Mouse (Mus musculus): ENCODE measurements around the gene 2310011J03Rik. TPM values are rescaled to one million over a fixed set of nuclear protein-coding genes. Genes with fewer than 3 reads are reported as not detected.

Gene 2310011J03Rik
- polyA plus RNA-seq, 1 experiment from 2014 or later, result 64.8 TPM

DNA sequence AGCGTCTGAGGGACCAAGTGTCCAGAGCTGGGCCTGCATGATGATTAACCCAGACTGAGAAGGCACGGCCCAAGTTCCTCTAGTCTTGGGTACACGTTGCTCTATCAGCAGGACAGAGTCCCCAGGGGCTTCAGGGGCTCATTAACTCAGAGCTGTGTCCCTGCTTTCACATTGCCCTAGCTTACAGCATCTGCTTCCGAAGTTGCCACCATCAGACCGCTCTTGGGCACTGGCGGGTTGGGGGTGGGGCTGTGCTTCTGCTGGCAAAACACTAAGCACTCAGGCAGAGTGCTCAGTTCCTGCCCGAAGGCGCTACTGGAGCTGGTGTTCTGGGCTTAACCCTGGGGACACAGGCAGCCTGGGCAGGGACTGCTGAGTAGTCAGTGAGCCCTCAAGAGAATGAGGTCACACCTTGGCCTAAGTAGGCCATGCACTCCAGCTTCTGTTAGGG is 38.4 kb downstream of the 2310011J03Rik start:
- ATAC-seq (peak; percentile 82), DNase-seq (ENCODE audit: low spot score) (peak; percentile 91)
- Histone ChIP-seq H3K4me2 (replicated peaks; ENCODE audit: low read depth, low read length) (no peak overlapping the region), H3K27me3 (replicated peaks; ENCODE audit: insufficient read depth, low read length) (no peaks in the 10 kb centered on the region), H3K27ac (ENCODE audit: low read length) (peak overlapping the region; percentile 95), H3K4me1 (ENCODE audit: insufficient read depth, low read depth, low read length) (peaks cover 13% of the 10 kb centered on the region), H3K36me3 (ENCODE audit: insufficient read depth, low read length) (peaks cover 37% of the 10 kb centered on the region), H3K4me3 (ENCODE audit: low read depth, low read length) (no peak overlapping the region), H3K9me3 (ENCODE audit: low read length) (no peaks in the 10 kb centered on the region), H3K9ac (replicated peaks; ENCODE audit: low read depth) (no peak overlapping the region)
- 52% methylated on average over 8 of the region's 8 CpGs for WGBS
- TF ChIP-seq CTCF (IDR thresholded peaks at IDR 0.05), result no peak
- TF ChIP-seq EP300 (IDR thresholded peaks at IDR 0.05), result no peak; the same call in 1 of the 2 replicates

DNA sequence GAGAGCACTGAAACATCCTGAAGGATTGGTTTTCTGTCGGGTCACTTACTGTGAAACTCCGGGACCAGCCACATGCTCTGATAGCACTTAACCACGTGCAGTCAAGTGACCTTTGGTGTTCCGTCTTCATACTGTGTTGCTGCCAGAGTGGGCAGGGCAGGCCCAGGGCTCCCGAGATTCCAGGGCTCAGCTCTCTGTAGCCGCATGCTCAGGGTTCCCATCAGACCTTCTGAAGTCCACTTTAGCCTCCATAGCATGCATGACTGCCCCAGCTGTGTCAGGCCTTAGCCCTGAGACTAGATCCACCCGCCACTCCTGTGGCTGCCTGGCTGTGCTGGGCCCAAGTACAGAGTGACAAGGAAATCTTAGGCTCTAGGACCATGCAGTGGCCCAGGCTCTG is 39.0 kb downstream of the 2310011J03Rik start:
- 0 out of 2 replicates have a peak, but pooled peaks have one; percentile 32 for TF ChIP-seq EP300 (IDR thresholded peaks at IDR 0.05)
- TF ChIP-seq CTCF (IDR thresholded peaks at IDR 0.05), result no peak
- peaks cover 39% of the 10 kb centered on the region for H3K36me3 ChIP-seq (ENCODE audit: insufficient read depth, low read length)
- H3K9me3 ChIP-seq (ENCODE audit: low read length), result no peaks in the 10 kb centered on the region

DNA sequence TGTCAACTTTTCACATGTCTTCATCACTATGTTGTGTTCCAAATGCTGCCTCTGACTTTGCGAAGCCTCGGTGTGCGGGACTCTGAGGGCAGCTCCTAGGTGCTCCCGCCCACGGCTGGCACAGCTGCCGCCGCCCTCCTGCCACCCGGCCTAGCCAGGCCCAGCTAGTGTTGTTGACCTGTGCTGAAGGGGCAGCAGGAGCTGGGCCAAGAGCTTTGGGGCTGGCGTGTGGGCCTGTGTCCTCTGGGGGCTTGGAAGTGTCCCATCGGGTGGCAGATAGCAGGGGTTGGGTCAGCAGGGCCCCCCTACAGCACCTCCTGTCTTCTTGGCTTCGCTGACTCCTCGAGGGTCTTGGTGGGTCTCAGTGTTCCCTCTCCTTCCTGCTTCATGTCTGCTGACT is 41.1 kb downstream of the 2310011J03Rik start:
- no peak for TF ChIP-seq EP300 (IDR thresholded peaks at IDR 0.05)
- no peak for TF ChIP-seq CTCF (IDR thresholded peaks at IDR 0.05)
- Histone ChIP-seq H3K4me3 (ENCODE audit: low read depth, low read length) (no peak overlapping the region), H3K27me3 (replicated peaks; ENCODE audit: insufficient read depth, low read length) (no peaks in the 10 kb centered on the region), H3K4me1 (ENCODE audit: insufficient read depth, low read depth, low read length) (peaks cover 10% of the 10 kb centered on the region), H3K4me2 (replicated peaks; ENCODE audit: low read depth, low read length) (no peak overlapping the region), H3K9ac (replicated peaks; ENCODE audit: low read depth) (no peak overlapping the region), H3K27ac (ENCODE audit: low read length) (0 out of 2 replicates have a peak overlapping the region, but pooled peaks have one; percentile 14), H3K36me3 (ENCODE audit: insufficient read depth, low read length) (peaks cover 39% of the 10 kb centered on the region), H3K9me3 (ENCODE audit: low read length) (no peaks in the 10 kb centered on the region)
- ATAC-seq, result no peak
- WGBS, result 80% methylated on average over 12 of the region's 12 CpGs
- no peak for DNase-seq (ENCODE audit: low spot score)

More for the DNA sequence above, 39.0 kb downstream of the 2310011J03Rik start:
- Histone ChIP-seq H3K27ac (ENCODE audit: low read length) (peak overlapping the region; percentile 95), H3K9ac (replicated peaks; ENCODE audit: low read depth) (no peak overlapping the region), H3K27me3 (replicated peaks; ENCODE audit: insufficient read depth, low read length) (no peaks in the 10 kb centered on the region), H3K4me1 (ENCODE audit: insufficient read depth, low read depth, low read length) (peaks cover 13% of the 10 kb centered on the region), H3K4me3 (ENCODE audit: low read depth, low read length) (no peak overlapping the region), H3K4me2 (replicated peaks; ENCODE audit: low read depth, low read length) (no peak overlapping the region)
- WGBS, result 41% methylated on average over 7 of the region's 7 CpGs
- DNase-seq (ENCODE audit: low spot score) (peak; percentile 72), ATAC-seq (peak; percentile 15)

DNA sequence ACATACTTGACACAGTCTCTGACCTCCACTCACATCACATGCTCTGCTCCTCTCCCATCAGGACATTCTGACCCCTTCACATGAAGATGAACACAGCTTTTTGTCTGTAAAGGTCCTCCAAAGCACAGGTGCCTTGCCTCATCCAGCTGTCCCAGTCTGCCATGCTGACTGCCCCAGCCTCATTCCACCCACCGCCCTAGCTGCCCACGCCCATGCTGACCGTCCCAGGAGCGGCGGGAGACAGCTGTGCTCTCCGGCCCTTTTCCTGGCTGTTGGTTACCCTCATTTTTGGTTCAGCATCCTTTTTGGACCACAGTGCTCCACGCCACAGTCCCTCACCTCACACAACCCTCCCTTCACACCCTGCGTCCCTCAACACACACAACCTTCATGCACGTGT is 41.9 kb downstream of the 2310011J03Rik start:
- H3K4me1 ChIP-seq (ENCODE audit: insufficient read depth, low read depth, low read length), result peaks cover 5% of the 10 kb centered on the region
- no peaks in the 10 kb centered on the region for H3K9me3 ChIP-seq (ENCODE audit: low read length)
- DNase-seq (ENCODE audit: low spot score) (no peak), ATAC-seq (no peak)
- H3K27ac ChIP-seq (ENCODE audit: low read length), result no peak overlapping the region
- H3K27me3 ChIP-seq (replicated peaks; ENCODE audit: insufficient read depth, low read length), result no peaks in the 10 kb centered on the region
- TF ChIP-seq CTCF (IDR thresholded peaks at IDR 0.05) (no peak), EP300 (IDR thresholded peaks at IDR 0.05) (no peak)
- H3K4me3 ChIP-seq (ENCODE audit: low read depth, low read length), result no peak overlapping the region
- WGBS, result 88% methylated on average over 9 of the region's 9 CpGs
- no peak overlapping the region for H3K9ac ChIP-seq (replicated peaks; ENCODE audit: low read depth)
- no peak overlapping the region for H3K4me2 ChIP-seq (replicated peaks; ENCODE audit: low read depth, low read length)
- H3K36me3 ChIP-seq (ENCODE audit: insufficient read depth, low read length), result peaks cover 39% of the 10 kb centered on the region

- TF ChIP-seq CTCF (IDR thresholded peaks at IDR 0.05), result no peak
- H3K9ac ChIP-seq (replicated peaks; ENCODE audit: low read depth), result no peak overlapping the region
- ATAC-seq (peak; percentile 26; the same call in 1 of the 2 replicates), DNase-seq (ENCODE audit: low spot score) (peak; percentile 59)
- no peak overlapping the region for H3K4me3 ChIP-seq (ENCODE audit: low read depth, low read length)
- 72% methylated on average over 5 of the region's 5 CpGs for WGBS
- no peak overlapping the region for H3K4me2 ChIP-seq (replicated peaks; ENCODE audit: low read depth, low read length)
- H3K27ac ChIP-seq (ENCODE audit: low read length), result no peak overlapping the region
- peaks cover 39% of the 10 kb centered on the region for H3K36me3 ChIP-seq (ENCODE audit: insufficient read depth, low read length)
- H3K27me3 ChIP-seq (replicated peaks; ENCODE audit: insufficient read depth, low read length), result no peaks in the 10 kb centered on the region
- no peaks in the 10 kb centered on the region for H3K9me3 ChIP-seq (ENCODE audit: low read length)
- no peaks in the 10 kb centered on the region; the same call in 1 of the 2 replicates for H3K4me1 ChIP-seq (ENCODE audit: insufficient read depth, low read depth, low read length)
Measured at GRCm38 (mm10) chr10:80276238-80276637, 44.1 kb downstream of the 2310011J03Rik start.

DNA sequence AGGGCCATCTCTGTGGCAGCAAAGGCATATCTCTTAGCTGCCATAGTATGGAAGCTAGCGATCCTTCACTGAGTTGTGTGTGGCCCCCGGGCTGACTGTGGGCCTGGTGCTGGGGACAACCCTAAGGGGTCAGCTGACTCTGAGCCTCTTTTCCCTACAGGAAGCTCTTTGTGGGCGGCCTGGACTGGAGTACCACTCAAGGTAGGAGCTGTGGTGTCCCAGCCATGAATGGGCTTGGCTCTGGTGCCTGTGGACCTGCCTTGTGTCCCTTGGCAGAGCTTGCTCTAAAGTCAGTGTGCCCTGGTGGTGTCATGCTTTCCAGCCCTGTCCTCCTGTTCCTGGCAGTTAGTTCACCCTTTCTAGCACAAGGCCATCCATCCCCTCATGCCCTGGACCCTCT is 46.5 kb downstream of the 2310011J03Rik start:
- Histone ChIP-seq H3K4me2 (replicated peaks; ENCODE audit: low read depth, low read length) (0 out of 2 replicates have a peak overlapping the region, but pooled peaks have one; percentile 5), H3K9me3 (ENCODE audit: low read length) (no peaks in the 10 kb centered on the region), H3K27me3 (replicated peaks; ENCODE audit: insufficient read depth, low read length) (no peaks in the 10 kb centered on the region), H3K4me1 (ENCODE audit: insufficient read depth, low read depth, low read length) (0 out of 2 replicates have a peak, but pooled peaks cover under 1% of the 10 kb centered on the region), H3K4me3 (ENCODE audit: low read depth, low read length) (no peak overlapping the region), H3K9ac (replicated peaks; ENCODE audit: low read depth) (no peak overlapping the region), H3K27ac (ENCODE audit: low read length) (peak overlapping the region; percentile 68), H3K36me3 (ENCODE audit: insufficient read depth, low read length) (peaks cover 27% of the 10 kb centered on the region)
- DNase-seq (ENCODE audit: low spot score), result peak; percentile 72
- TF ChIP-seq EP300 (IDR thresholded peaks at IDR 0.05), result no peak
- no peak for TF ChIP-seq CTCF (IDR thresholded peaks at IDR 0.05)
- 57% methylated on average over 3 of the region's 3 CpGs for WGBS
- ATAC-seq, result peak; percentile 83
